9 mouse cellular contexts compared by ENCODE assay signal in genomic region chr2:30750025-30750424, GRCm38 (mm10). TPM values are rescaled to one million over a fixed set of nuclear protein-coding genes. Genes with fewer than 3 reads are reported as not detected.
DNase-seq lines count a peak whose midpoint lies in the region; ATAC-seq and TF ChIP-seq lines count a peak whose summit lies in the region.
"Had no signal": no experiment of that assay in that cellular context is flagged by ENCODE, and none has a peak within 500 bp of the region (broad histone marks: within the 10 kb centered on the region; RNA-seq: fewer than 3 reads in every experiment).

No protein-coding gene starts in this region.

- H3K36me3 ChIP-seq in hindbrain, embryonic 11.5 days (ENCODE audit: control insufficient read depth, insufficient read depth, low read length): no peaks in the 10 kb centered on the region
- H3K36me3 ChIP-seq in lung, postnatal 0 days (ENCODE audit: insufficient read depth, low read length): no peaks in the 10 kb centered on the region

- TF ChIP-seq CTCF in lung, postnatal 0 days (IDR thresholded peaks at IDR 0.05): no peak

- H3K27ac ChIP-seq in hindbrain, embryonic 11.5 days (ENCODE audit: low read depth, low read length): peak overlapping the region; percentile 30; the same call in 1 of the 2 replicates
- H3K27ac ChIP-seq in lung, postnatal 0 days (ENCODE audit: low read length): 0 out of 2 replicates have a peak overlapping the region, but pooled peaks have one; percentile 2

- peak; percentile 83 for TF ChIP-seq EP300 in lung, postnatal 0 days (IDR thresholded peaks at IDR 0.05)

- no peak overlapping the region for H3K4me2 ChIP-seq in hindbrain, embryonic 11.5 days (replicated peaks; ENCODE audit: low read depth, low read length)
- no peak overlapping the region for H3K4me2 ChIP-seq in lung, postnatal 0 days (replicated peaks; ENCODE audit: low read depth, low read length)

- 52% methylated on average over 5 of the region's 5 CpGs for WGBS in hindbrain, embryonic 11.5 days
- WGBS in lung, postnatal 0 days: 46% methylated on average over 5 of the region's 5 CpGs

- no peaks in the 10 kb centered on the region for H3K27me3 ChIP-seq in hindbrain, embryonic 11.5 days (ENCODE audit: control insufficient read depth, insufficient read depth, low read length)
- no peaks in the 10 kb centered on the region for H3K27me3 ChIP-seq in lung, postnatal 0 days (replicated peaks; ENCODE audit: insufficient read depth, low read length)

- H3K9me3 ChIP-seq in hindbrain, embryonic 11.5 days (ENCODE audit: control insufficient read depth, low read length): no peaks in the 10 kb centered on the region
- no peaks in the 10 kb centered on the region for H3K9me3 ChIP-seq in lung, postnatal 0 days (ENCODE audit: low read length)

- DNase-seq in frontal cortex, postnatal 14 days (ENCODE audit: low spot score in 2 of 2): no peak
- DNase-seq in R1 (ENCODE audit: low read depth, low spot score): peak; percentile 83
- DNase-seq in hindbrain, embryonic 11.5 days (ENCODE audit: low spot score): no peak
- peak; percentile 76 for DNase-seq in lung, postnatal 0 days (ENCODE audit: low spot score)
- no peak for DNase-seq in right cerebral cortex, postnatal 10 days (ENCODE audit: low spot score in 2 of 2)
- DNase-seq in right cerebral cortex, postnatal 4 days: no peak
- DNase-seq in urinary bladder, postnatal 14 days (ENCODE audit: low spot score): no peak
- DNase-seq: B cell, adult 2 months had no signal

- H3K9ac ChIP-seq in hindbrain, embryonic 11.5 days (ENCODE audit: low read depth, low read length): no peak overlapping the region
- no peak overlapping the region for H3K9ac ChIP-seq in lung, postnatal 0 days (replicated peaks; ENCODE audit: low read depth)

- H3K4me1 ChIP-seq in hindbrain, embryonic 11.5 days (replicated peaks; ENCODE audit: control insufficient read depth, insufficient read depth, low read length): peaks cover 5% of the 10 kb centered on the region; the same call in 1 of the 2 replicates
- H3K4me1 ChIP-seq in lung, postnatal 0 days (ENCODE audit: insufficient read depth, low read depth, low read length): peaks cover 10% of the 10 kb centered on the region; the same call in 1 of the 2 replicates

- no peak overlapping the region for H3K4me3 ChIP-seq in hindbrain, embryonic 11.5 days (ENCODE audit: low read depth, low read length)
- no peak overlapping the region for H3K4me3 ChIP-seq in lung, postnatal 0 days (ENCODE audit: low read depth, low read length)

- ATAC-seq in frontal cortex, adult (ENCODE audit: low TSS enrichment): peak; percentile 52; the same call in 1 of the 2 replicates
- ATAC-seq in hindbrain, embryonic 11.5 days (ENCODE audit: low FRiP score): no peak
- ATAC-seq in lung, postnatal 0 days: peak; percentile 38

RNA-seq across cellular contexts. Expression of gene 1700001O22Rik, which starts 53.4 kb away (rescaled TPM):
- 2.7 and 4.0 TPM in 2 replicates for polyA plus RNA-seq in hindbrain, embryonic 11.5 days (2014; fragmentation: Nextera tagmentation; extraction: Ambion mirVana)
- 0.47 and 0.94 TPM in 2 replicates for polyA plus RNA-seq in lung, postnatal 0 days (2015; fragmentation: Nextera tagmentation; extraction: Ambion mirVana)

RNA-seq across cellular contexts. Expression of gene Ntmt1, which starts 57.6 kb away (rescaled TPM):
- 108 and 110 TPM in 2 replicates for polyA plus RNA-seq in hindbrain, embryonic 11.5 days (2014; fragmentation: Nextera tagmentation; extraction: Ambion mirVana)
- polyA plus RNA-seq in lung, postnatal 0 days (2015; fragmentation: Nextera tagmentation; extraction: Ambion mirVana): 49.4 and 50.7 TPM in 2 replicates

Comparison
In these comparisons a context has a peak if more than half of its experiments do, and no peak if none do; other contexts are left out.
1. DNase-seq: peak in R1 (single experiment) and lung, postnatal 0 days (single experiment); none in frontal cortex, postnatal 14 days (0 of 2), hindbrain, embryonic 11.5 days (single experiment), right cerebral cortex, postnatal 10 days (0 of 2), right cerebral cortex, postnatal 4 days (single experiment) and urinary bladder, postnatal 14 days (single experiment).